Mouse (Mus musculus) lung, embryonic 16.5 days (tissue): ENCODE data around the gene Prkab1. TPM values are rescaled to one million over a fixed set of nuclear protein-coding genes. Genes with fewer than 3 reads are reported as not detected.
A peak's percentile ranks its signal among the peaks of the same experiment; 100 is the strongest.

Experiments used
- ATAC-seq: fragments of 200-750 bp; cut with Nextera tagmentation; 2 replicates; pipeline ENCODE4 v1.8.0; 2017; ENCODE audit warnings: low read depth, mild to moderate bottlenecking, moderate library complexity
- H3K27ac ChIP-seq: fragments of 300-500 bp; sonication (generic); 2 replicates; pipeline ENCODE4 v1.5.1; 2014; ENCODE audit warnings: mild to moderate bottlenecking, control low read depth, low read length
- H3K27me3 ChIP-seq: fragments of 300-500 bp; sonication (generic); 2 replicates; pipeline ENCODE4 v1.6.1; 2014; ENCODE audit warnings: low read depth, low read length, mixed read lengths; ENCODE audit not compliant: control insufficient read depth, insufficient read depth
- H3K36me3 ChIP-seq: fragments of 300-500 bp; sonication (generic); 2 replicates; pipeline ENCODE4 v1.6.1; 2014; ENCODE audit warnings: low read length; ENCODE audit not compliant: control insufficient read depth, insufficient read depth
- H3K4me1 ChIP-seq: fragments of 300-500 bp; sonication (generic); replicated peaks from 2 replicates; pipeline ENCODE4 v1.6.1; 2014; ENCODE audit warnings: low read length, mixed read lengths; ENCODE audit not compliant: control insufficient read depth, insufficient read depth
- H3K4me2 ChIP-seq: fragments of 300-500 bp; sonication (generic); 2 replicates; pipeline ENCODE4 v1.6.1; 2014; ENCODE audit warnings: low read depth, low read length, control low read depth
- H3K4me3 ChIP-seq: fragments of 300-500 bp; sonication (generic); 2 replicates; pipeline ENCODE4 v1.5.1; 2014; ENCODE audit warnings: mild to moderate bottlenecking, low read length, control low read depth
- H3K9ac ChIP-seq: fragments of 300-500 bp; sonication (generic); 2 replicates; pipeline ENCODE4 v1.6.1; 2014; ENCODE audit warnings: low read length, control low read depth
- H3K9me3 ChIP-seq: fragments of 300-500 bp; sonication (generic); 2 replicates; pipeline ENCODE4 v1.6.1; 2016; ENCODE audit warnings: low read length; ENCODE audit not compliant: control insufficient read depth
- whole genome bisulfite sequencing: fragments of 180-500 bp; shearing (Covaris S2); extraction: QIAGEN DNeasy Blood & Tissue Kit; methylation state at CpG from one replicate; pipeline ENCODE4 v1.1.7; 2014; 5-methylcytosine and 5-hydroxymethylcytosine counted together
- polyA plus RNA-seq: library from polyadenylated mRNA; unstranded; fragments of >200 nt; fragmentation: Nextera tagmentation; extraction: Ambion mirVana; gene quantifications from 2 replicates; pipeline ENCODE4 v1.2.1, GENCODE M21; 2015

Prkab1 gene
- 80.2 and 82.8 TPM in 2 replicates for polyA plus RNA-seq

DNA sequence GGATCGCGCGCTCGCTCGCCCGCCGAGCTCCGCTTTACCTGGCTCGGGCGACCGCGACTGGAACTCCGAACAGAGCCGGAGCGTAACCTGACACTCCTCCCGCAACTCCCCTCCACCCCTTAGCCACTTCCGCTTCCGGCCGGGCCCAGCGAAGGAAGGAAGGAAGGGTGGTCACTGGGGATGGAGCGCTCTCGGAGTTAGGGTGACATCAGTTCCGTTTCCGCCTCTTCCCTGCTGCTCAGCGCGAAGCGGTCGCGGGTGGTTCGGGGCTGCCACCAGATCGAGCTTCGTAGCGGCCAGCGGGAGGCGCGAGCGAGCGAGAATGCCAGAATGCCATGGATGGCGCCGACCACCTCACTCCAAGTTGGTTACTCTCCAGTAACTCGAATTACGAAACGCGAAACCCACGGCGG is at the start of gene Prkab1:
Prkab1 (minus strand) TSS at position 182 of the 413 bp plus-strand sequence.
- peaks cover 13% of the 10 kb centered on the region for H3K4me1 ChIP-seq
- peak; percentile 99 for ATAC-seq
- peak within 1 kb of the TSS; percentile 88 for H3K4me3 ChIP-seq
- H3K9me3 ChIP-seq = no peaks in the 10 kb centered on the region
- peak within 1 kb of the TSS; percentile 89 for H3K27ac ChIP-seq
- WGBS = under 1% methylated on average over 45 of the region's 46 CpGs
- H3K36me3 ChIP-seq = peaks cover 15% of the 10 kb centered on the region
- H3K9ac ChIP-seq = peak within 1 kb of the TSS; percentile 91
- H3K27me3 ChIP-seq = no peaks in the 10 kb centered on the region
- peak within 1 kb of the TSS; percentile 83 for H3K4me2 ChIP-seq

DNA sequence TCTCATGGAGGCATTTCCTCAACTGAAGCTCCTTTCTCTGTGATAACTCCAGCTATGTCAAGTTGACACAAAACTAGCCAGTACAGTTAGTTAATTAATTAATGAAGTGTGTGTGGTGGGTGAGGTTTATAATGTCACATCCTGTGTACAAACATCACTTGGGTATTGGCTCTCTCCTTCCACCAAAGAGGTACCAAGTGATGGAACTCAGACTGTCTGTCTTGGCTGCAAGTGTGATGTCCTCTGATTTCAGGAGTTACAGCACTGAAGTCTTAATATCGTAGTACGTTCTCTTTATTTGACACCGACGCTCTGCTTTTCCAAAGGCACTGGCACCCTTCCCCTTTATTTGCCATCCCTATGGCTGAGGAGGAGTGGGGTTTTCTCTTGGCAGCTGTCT is 45.3 kb upstream of the Prkab1 start:
- Histone ChIP-seq H3K9me3 (no peaks in the 10 kb centered on the region), H3K4me2 (no peak overlapping the region), H3K4me1 (no peaks in the 10 kb centered on the region), H3K9ac (no peak overlapping the region), H3K4me3 (no peak overlapping the region), H3K36me3 (no peaks in the 10 kb centered on the region), H3K27ac (no peak overlapping the region), H3K27me3 (no peaks in the 10 kb centered on the region)
- 84% methylated on average over 4 of the region's 4 CpGs for WGBS
- ATAC-seq = peak; percentile 64

DNA sequence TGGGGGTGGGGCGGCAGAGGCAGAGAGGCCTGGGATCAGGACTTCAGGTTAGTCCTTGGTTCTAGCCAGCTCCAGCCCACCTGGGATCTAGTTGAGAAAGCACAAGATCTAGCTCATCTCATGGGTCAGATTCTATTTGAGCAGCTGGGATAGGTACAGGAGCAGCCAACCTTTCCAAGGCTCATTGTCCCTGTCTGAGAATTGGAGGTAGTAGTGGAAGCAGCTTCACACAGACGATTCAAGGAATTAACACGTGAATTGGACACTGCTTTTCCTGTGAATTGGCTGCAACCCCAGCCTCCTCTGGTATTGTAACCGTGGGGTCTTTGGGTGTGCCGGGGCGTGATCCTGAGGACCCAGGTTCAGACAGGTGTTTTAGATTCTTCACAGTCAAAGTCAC is 28.5 kb upstream of the Prkab1 start:
- WGBS = 47% methylated on average over 6 of the region's 6 CpGs
- ATAC-seq = no peak

DNA sequence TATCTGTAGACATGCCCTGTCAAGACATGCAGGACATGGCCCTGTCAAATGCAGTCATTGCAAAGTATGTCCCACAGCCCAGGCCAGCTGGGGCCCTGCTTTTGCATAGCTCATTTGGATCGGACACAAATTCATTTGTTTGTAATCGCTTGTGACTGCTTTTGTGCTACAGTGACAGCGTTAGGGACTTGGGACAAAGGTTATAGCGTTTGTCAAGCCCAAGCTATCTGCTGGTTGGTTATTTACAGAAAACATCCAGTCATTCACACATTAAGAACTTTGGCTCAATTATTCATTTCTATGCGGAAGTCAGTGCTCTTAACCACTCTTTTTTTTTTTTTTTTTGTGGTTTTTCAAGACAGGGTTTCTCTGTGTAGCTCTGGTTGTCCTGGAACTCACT is 27.9 kb upstream of the Prkab1 start:
- no peaks in the 10 kb centered on the region for H3K4me1 ChIP-seq
- H3K27ac ChIP-seq = no peak overlapping the region
- no peak overlapping the region for H3K9ac ChIP-seq
- H3K9me3 ChIP-seq = no peaks in the 10 kb centered on the region
- no peak for ATAC-seq
- no peak overlapping the region for H3K4me3 ChIP-seq
- 70% methylated on average over 5 of the region's 5 CpGs for WGBS
- H3K36me3 ChIP-seq = no peaks in the 10 kb centered on the region
- no peaks in the 10 kb centered on the region for H3K27me3 ChIP-seq
- H3K4me2 ChIP-seq = no peak overlapping the region

More for the DNA sequence above, 28.5 kb upstream of the Prkab1 start:
- Histone ChIP-seq H3K4me1 (no peaks in the 10 kb centered on the region), H3K9me3 (no peaks in the 10 kb centered on the region), H3K9ac (no peak overlapping the region), H3K4me3 (no peak overlapping the region), H3K4me2 (no peak overlapping the region), H3K36me3 (no peaks in the 10 kb centered on the region), H3K27me3 (no peaks in the 10 kb centered on the region), H3K27ac (no peak overlapping the region)

DNA sequence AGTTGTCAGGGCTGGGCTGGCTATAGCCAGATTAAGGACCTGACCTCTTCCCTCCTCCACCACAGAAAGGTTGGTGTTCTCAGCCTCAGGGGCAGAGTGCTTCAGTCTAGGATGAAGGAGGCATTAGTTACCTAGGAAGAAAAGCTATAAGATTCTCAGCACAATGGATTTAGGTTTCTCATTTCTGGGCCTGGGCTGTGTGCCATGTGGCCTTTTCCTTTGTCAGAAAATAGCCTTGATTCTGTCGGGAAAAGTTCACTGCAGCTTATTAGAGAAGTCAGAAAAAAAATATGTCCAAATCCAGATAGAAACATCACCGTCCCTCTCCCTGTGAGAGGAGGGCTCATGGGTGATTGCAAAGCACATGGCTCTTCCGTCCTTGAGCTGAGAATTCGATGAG is 25.5 kb upstream of the Prkab1 start:
- Histone ChIP-seq H3K27me3 (no peaks in the 10 kb centered on the region), H3K27ac (no peak overlapping the region), H3K9ac (no peak overlapping the region), H3K4me1 (no peaks in the 10 kb centered on the region), H3K4me3 (no peak overlapping the region), H3K36me3 (no peaks in the 10 kb centered on the region), H3K9me3 (no peaks in the 10 kb centered on the region), H3K4me2 (no peak overlapping the region)
- ATAC-seq = no peak
- WGBS = 69% methylated on average over 4 of the region's 4 CpGs

DNA sequence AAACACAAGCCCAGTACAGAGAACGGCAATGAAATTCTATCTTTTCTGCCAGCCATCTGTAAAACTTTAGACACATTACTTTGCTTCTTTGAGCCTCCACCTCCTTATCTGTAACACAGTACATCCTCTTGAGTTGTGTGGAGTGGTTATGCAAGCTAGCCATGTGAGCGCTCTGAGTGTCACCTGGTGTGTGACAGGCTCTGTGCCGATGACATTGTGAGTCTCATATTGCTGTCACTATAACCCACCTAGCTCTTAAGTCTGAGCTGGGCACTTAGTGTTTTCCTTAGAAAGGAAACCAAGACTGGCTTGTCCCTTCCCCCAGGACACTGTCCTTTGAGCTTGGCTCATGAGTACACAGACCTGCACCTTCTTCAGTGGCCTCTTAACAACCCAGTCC is 24.0 kb upstream of the Prkab1 start:
- 65% methylated on average over 3 of the region's 3 CpGs for WGBS

DNA sequence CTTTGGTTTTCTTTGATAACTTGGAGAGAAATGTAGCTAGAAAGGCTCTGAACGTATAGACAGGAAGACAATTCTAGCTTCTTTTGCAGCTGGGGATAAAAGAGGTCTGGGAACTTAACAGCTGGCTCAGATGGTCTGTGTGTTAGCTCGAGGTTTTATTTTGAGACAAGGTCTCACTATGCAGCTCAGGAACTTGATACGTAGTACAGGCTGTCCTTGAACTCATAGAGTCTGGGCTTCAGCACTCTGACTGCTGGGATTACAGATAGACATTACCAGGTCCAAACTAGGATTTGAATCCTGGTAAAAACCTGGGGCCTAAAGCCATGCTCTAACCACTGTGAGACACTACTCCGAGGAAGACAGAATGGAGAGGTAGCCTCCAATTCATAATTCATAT is 21.9 kb upstream of the Prkab1 start:
- Histone ChIP-seq H3K4me2 (no peak overlapping the region), H3K4me1 (no peaks in the 10 kb centered on the region), H3K9ac (no peak overlapping the region), H3K4me3 (no peak overlapping the region), H3K27ac (no peak overlapping the region), H3K36me3 (no peaks in the 10 kb centered on the region), H3K27me3 (no peaks in the 10 kb centered on the region), H3K9me3 (no peaks in the 10 kb centered on the region)
- ATAC-seq = no peak
- 75% methylated on average over 4 of the region's 4 CpGs for WGBS

More for the DNA sequence above, 24.0 kb upstream of the Prkab1 start:
- Histone ChIP-seq H3K4me1 (no peaks in the 10 kb centered on the region), H3K27me3 (no peaks in the 10 kb centered on the region), H3K4me3 (no peak overlapping the region), H3K27ac (no peak overlapping the region), H3K4me2 (no peak overlapping the region), H3K36me3 (no peaks in the 10 kb centered on the region), H3K9ac (no peak overlapping the region), H3K9me3 (no peaks in the 10 kb centered on the region)
- no peak for ATAC-seq

DNA sequence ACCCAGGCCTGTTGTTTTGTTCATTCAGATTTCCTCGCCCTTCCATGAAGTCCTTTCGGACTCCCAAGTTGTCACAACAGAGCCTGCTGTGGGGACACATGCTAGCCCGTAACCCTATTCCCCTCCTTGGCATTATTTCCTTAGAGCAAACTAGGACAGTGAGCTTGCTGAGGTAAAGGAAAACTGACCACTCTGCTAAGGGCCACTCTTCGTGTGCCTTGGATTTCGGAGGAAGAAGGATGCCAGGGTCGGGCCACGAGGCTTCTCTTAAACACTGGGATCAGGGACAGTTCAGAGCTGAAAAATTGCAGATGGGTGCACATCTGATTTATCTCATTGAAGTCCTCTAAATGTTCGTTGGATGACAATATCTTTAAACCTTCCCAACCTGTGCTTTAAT is 21.3 kb upstream of the Prkab1 start:
- no peak overlapping the region for H3K27ac ChIP-seq
- no peaks in the 10 kb centered on the region for H3K4me1 ChIP-seq
- ATAC-seq = no peak
- no peaks in the 10 kb centered on the region for H3K36me3 ChIP-seq
- 75% methylated on average over 8 of the region's 8 CpGs for WGBS
- H3K4me2 ChIP-seq = no peak overlapping the region
- no peak overlapping the region for H3K4me3 ChIP-seq
- no peaks in the 10 kb centered on the region for H3K9me3 ChIP-seq
- H3K27me3 ChIP-seq = no peaks in the 10 kb centered on the region
- H3K9ac ChIP-seq = no peak overlapping the region

DNA sequence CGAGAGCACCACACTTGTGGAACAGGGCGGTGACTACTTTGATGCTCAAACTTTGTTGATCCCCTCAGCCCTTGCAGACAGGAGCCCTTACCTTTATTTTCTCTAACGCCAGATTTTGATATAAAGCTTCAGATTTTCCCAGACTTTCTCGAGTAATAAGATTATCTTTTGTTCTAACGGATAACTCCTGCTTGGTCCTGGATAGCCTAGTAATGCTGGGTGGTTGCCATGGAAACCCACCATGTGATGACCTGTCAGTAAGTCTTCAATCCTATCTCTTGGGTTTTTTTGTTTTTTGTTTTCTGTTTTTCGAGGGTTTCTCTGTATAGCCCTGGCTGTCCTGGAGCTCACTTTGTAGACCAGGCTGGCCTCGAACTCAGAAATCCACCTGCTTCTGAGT is 17.9 kb upstream of the Prkab1 start:
- H3K27me3 ChIP-seq = no peaks in the 10 kb centered on the region; the same call in 1 of the 2 replicates
- WGBS = 56% methylated on average over 7 of the region's 7 CpGs

DNA sequence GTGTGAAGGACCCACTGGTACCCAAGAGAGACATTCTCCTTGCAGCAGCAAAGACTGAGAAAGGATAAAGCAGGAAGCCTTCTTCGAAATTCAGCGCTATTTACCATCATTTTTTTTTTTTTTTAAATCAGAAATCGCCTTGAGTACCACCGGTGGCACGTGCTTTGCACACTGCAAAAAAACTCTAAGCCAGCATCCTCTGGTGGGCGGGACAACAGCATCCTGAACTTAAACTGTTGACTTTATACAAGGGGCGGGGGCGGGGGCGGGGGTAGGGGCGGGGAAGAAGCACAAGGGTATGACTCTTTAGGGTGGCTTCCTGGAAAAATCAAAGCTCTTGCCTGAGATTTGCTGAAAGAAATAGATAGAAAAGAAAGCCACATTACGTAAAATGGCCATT is 15.4 kb upstream of the Prkab1 start:
- H3K4me3 ChIP-seq = peak overlapping the region; percentile 32
- WGBS = 14% methylated on average over 11 of the region's 11 CpGs
- H3K4me1 ChIP-seq = no peaks in the 10 kb centered on the region

More for the DNA sequence above, 17.9 kb upstream of the Prkab1 start:
- Histone ChIP-seq H3K4me3 (no peak overlapping the region), H3K9ac (no peak overlapping the region), H3K9me3 (no peaks in the 10 kb centered on the region), H3K4me1 (no peaks in the 10 kb centered on the region), H3K36me3 (no peaks in the 10 kb centered on the region), H3K4me2 (no peak overlapping the region), H3K27ac (no peak overlapping the region)
- ATAC-seq = no peak

More for the DNA sequence above, 15.4 kb upstream of the Prkab1 start:
- Histone ChIP-seq H3K9ac (no peak overlapping the region), H3K36me3 (no peaks in the 10 kb centered on the region), H3K27me3 (no peaks in the 10 kb centered on the region; the same call in 1 of the 2 replicates), H3K27ac (no peak overlapping the region), H3K4me2 (peak overlapping the region; percentile 51), H3K9me3 (no peaks in the 10 kb centered on the region)
- ATAC-seq = no peak
